Comparison of ENCODE assay signal across 14 mouse cellular contexts in genomic region chr4:98113289-98114024, GRCm38 (mm10).
DNase-seq lines count a peak whose midpoint lies in the region; ATAC-seq and TF ChIP-seq lines count a peak whose summit lies in the region.
"Had no signal": no experiment of that assay in that cellular context is flagged by ENCODE, and none has a peak within 500 bp of the region (broad histone marks: within the 10 kb centered on the region; RNA-seq: fewer than 3 reads in every experiment).

No protein-coding gene starts in this region.

- 57% methylated on average over 10 of the region's 10 CpGs for WGBS in heart, embryonic 15.5 days

- no peak overlapping the region for H3K9ac ChIP-seq in heart, embryonic 15.5 days
- H3K9ac ChIP-seq in ES-E14 (ENCODE audit: insufficient read depth, low read depth, low read length, poor library complexity, severe bottlenecking), result no peak overlapping the region
- H3K9ac ChIP-seq: liver, embryonic 14.5 days had no signal

- ATAC-seq in heart, embryonic 15.5 days (replicated peaks; ENCODE audit: insufficient number of reproducible peaks, insufficient read depth, low FRiP score, low read depth), result no peak
- ATAC-seq: intestine, embryonic 16.5 days had no signal

- DNase-seq in heart, adult 8-10 months (ENCODE audit: low spot score), result no peak
- DNase-seq in ES-E14 (ENCODE audit: low read depth, low spot score), result no peak
- peak; percentile 43 for DNase-seq in induced T-regulatory cell, adult 2 months (ENCODE audit: low read depth)
- DNase-seq in thymus, postnatal 14 days, result peak; percentile 65
- DNase-seq in left cerebral cortex, postnatal 36 days (ENCODE audit: low spot score in 2 of 2), result no peak
- DNase-seq in layer of hippocampus, postnatal 25 days (ENCODE audit: extremely low spot score in 1 of 2, low spot score in 1 of 2), result no peak
- DNase-seq: adrenal gland, adult 8-10 months; cerebellum, postnatal 14 days; kidney, postnatal 14 days; lung, postnatal 14 days had no signal

- peaks cover 15% of the 10 kb centered on the region for H3K4me1 ChIP-seq in heart, embryonic 15.5 days (replicated peaks)
- no peaks in the 10 kb centered on the region for H3K4me1 ChIP-seq in ES-E14 (ENCODE audit: control insufficient read depth in 2 of 2, insufficient read depth in 2 of 2, low read length in 2 of 2, poor library complexity in 1 of 2)

- no peak overlapping the region for H3K27ac ChIP-seq in heart, embryonic 15.5 days
- H3K27ac ChIP-seq in ES-E14 (ENCODE audit: insufficient read depth, low read depth, low read length, poor library complexity, severe bottlenecking), result no peak overlapping the region
- H3K27ac ChIP-seq: liver, embryonic 14.5 days had no signal

- H3K36me3 ChIP-seq in heart, embryonic 15.5 days, result no peaks in the 10 kb centered on the region; the same call in 1 of the 2 replicates
- no peaks in the 10 kb centered on the region for H3K36me3 ChIP-seq in ES-E14 (ENCODE audit: control insufficient read depth, insufficient read depth, low read length, poor library complexity, severe bottlenecking)

- in situ Hi-C loops in ES-E14 (cut with MboI; ENCODE audit: low sequenced_read_pairs in 2 of 2, unreplicated experiment in 2 of 2), result no loop called here

- H3K27me3 ChIP-seq in heart, embryonic 15.5 days, result no peaks in the 10 kb centered on the region

- no peaks in the 10 kb centered on the region for H3K9me3 ChIP-seq in heart, embryonic 15.5 days (replicated peaks)
- no peaks in the 10 kb centered on the region for H3K9me3 ChIP-seq in ES-E14 (ENCODE audit: control insufficient read depth, insufficient read depth, low read depth, low read length)

- no peak overlapping the region for H3K4me3 ChIP-seq in heart, embryonic 15.5 days
- no peak overlapping the region for H3K4me3 ChIP-seq in ES-E14 (ENCODE audit: insufficient read depth in 1 of 2, low read depth in 1 of 2, low read length in 2 of 2, poor library complexity in 1 of 2, severe bottlenecking in 1 of 2)

- 0 out of 2 replicates have a peak overlapping the region, but pooled peaks have one; percentile 5 for H3K4me2 ChIP-seq in heart, embryonic 15.5 days
- H3K4me2 ChIP-seq: midbrain, embryonic 11.5 days had no signal

- intact Hi-C loops in left cerebral cortex, postnatal 36 days (cut with DNase I), result loop anchor here (10.0 kb wide), 1 partner anchor 131 kb away; no protein-coding TSS in a partner anchor

TF ChIP-seq in ES-E14, 5 proteins besides CTCF, POLR2A, EP300 and RAD21:
- TF ChIP-seq HCFC1 (IDR thresholded peaks at IDR 0.05; ENCODE audit: borderline replicate concordance, insufficient read depth, low read length) (no peak), ZNF384 (IDR thresholded peaks at IDR 0.05; ENCODE audit: low read depth, low read length) (0 out of 2 replicates have a peak, but pooled peaks have one; percentile 23)

Comparison
In these comparisons a context has a peak if more than half of its experiments do, and no peak if none do; other contexts are left out.
1. DNase-seq: peak in induced T-regulatory cell, adult 2 months (single experiment) and thymus, postnatal 14 days (single experiment); none in heart, adult 8-10 months (single experiment), ES-E14 (single experiment), left cerebral cortex, postnatal 36 days (0 of 2) and layer of hippocampus, postnatal 25 days (0 of 2).